Mouse (Mus musculus) midbrain, embryonic 13.5 days (tissue): ENCODE measurements around the gene Cd177. TPM values are rescaled to one million over a fixed set of nuclear protein-coding genes. Genes with fewer than 3 reads are reported as not detected.
A peak's percentile ranks its signal among the peaks of the same experiment; 100 is the strongest.
"Not testable (repeated sequence)": the region's sequence is repeated elsewhere in the genome, so short reads cannot be mapped to it uniquely, and the experiment has no call there.

Source experiments
- ATAC-seq: fragments of 200-750 bp; cut with Nextera tagmentation; 2 replicates; pipeline ENCODE4 v1.8.0; 2017; ENCODE audit warnings: mild to moderate bottlenecking, moderate TSS enrichment, moderate library complexity
- H3K27ac ChIP-seq: fragments of 300-500 bp; sonication (generic); 2 replicates; pipeline ENCODE4 v1.5.1; 2015; ENCODE audit warnings: inconsistent platforms, mild to moderate bottlenecking, moderate library complexity
- H3K27me3 ChIP-seq: fragments of 300-500 bp; sonication (generic); 2 replicates; pipeline ENCODE4 v1.6.1; 2015; ENCODE audit warnings: mild to moderate bottlenecking, inconsistent platforms
- H3K36me3 ChIP-seq: fragments of 300-500 bp; sonication (generic); 2 replicates; pipeline ENCODE4 v1.6.1; 2015; ENCODE audit warnings: mild to moderate bottlenecking, inconsistent platforms
- H3K4me1 ChIP-seq: fragments of 300-500 bp; sonication (generic); replicated peaks from 2 replicates; pipeline ENCODE4 v1.6.1; 2015; ENCODE audit warnings: inconsistent platforms
- H3K4me2 ChIP-seq: fragments of 300-500 bp; sonication (generic); replicated peaks from 2 replicates; pipeline ENCODE4 v1.6.1; 2015; ENCODE audit warnings: moderate library complexity, mild to moderate bottlenecking, inconsistent platforms
- H3K4me3 ChIP-seq: fragments of 300-500 bp; sonication (generic); replicated peaks from 2 replicates; pipeline ENCODE4 v1.5.1; 2015; ENCODE audit warnings: mild to moderate bottlenecking, inconsistent platforms
- H3K9ac ChIP-seq: fragments of 300-500 bp; sonication (generic); replicated peaks from 2 replicates; pipeline ENCODE4 v1.6.1; 2015; ENCODE audit warnings: mild to moderate bottlenecking, inconsistent platforms
- H3K9me3 ChIP-seq: fragments of 300-500 bp; sonication (generic); 2 replicates; pipeline ENCODE4 v1.6.1; 2016; ENCODE audit warnings: mild to moderate bottlenecking, inconsistent platforms
- WGBS: fragments of 180-500 bp; shearing (Covaris S2); methylation state at CpG from one replicate; pipeline ENCODE4 v1.1.7; 2015; 5-methylcytosine and 5-hydroxymethylcytosine counted together
- polyA plus RNA-seq: library from polyadenylated mRNA; unstranded; fragments of >200 nt; fragmentation: Nextera tagmentation; extraction: Ambion mirVana; gene quantifications from 2 replicates; pipeline ENCODE4 v1.2.1, GENCODE M21; 2015

The Cd177 gene
- polyA plus RNA-seq, 1 experiment from 2014 or later: 0.26 TPM

DNA sequence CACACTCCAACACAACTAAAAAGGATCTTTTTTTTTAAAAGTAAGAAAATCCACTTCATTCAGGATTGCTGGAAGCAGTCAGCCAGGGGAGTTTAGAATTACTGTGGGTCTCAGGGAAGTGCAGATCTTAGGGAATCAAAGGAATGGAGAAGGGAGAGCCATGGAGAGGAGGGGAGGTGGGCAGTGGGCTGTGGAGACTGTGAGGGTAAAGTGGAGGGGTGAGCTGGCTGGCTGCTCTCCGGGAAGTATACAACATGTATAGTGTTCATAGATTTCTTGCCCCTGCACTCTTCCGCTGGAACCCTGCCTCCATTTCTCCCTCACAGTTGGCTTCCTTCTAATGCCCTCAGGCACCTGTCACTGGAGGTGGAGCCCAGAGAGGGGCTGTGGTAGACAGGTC lies 8.5 kb downstream of the Cd177 start:
- Histone ChIP-seq H3K4me3 (no peak overlapping the region), H3K27me3 (no peaks in the 10 kb centered on the region), H3K27ac (no peak overlapping the region), H3K9ac (no peak overlapping the region), H3K4me1 (peaks cover 8% of the 10 kb centered on the region), H3K36me3 (no peaks in the 10 kb centered on the region), H3K9me3 (no peaks in the 10 kb centered on the region), H3K4me2 (no peak overlapping the region)
- 74% methylated on average over 2 of the region's 2 CpGs for WGBS
- no peak for ATAC-seq

DNA sequence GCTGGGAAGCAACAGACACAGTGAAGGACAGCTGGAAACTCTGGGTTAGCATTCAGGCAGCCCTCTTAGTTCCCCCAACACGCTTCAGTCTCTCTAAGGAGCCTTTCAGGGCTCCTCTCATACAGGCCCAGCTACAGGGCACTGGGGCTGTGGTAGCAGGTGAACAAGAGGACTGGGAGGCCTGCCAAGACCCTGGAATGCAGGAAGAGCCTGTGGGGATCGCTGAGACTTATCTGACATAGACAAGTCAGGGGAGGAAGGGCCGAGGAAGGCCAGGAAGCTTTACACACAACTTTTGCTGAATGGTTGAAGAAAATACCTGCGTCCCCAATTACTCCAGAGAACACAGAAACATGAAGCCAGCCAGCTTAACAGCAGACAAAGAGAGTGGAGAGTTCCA lies 9.4 kb downstream of the Cd177 start:
- no peaks in the 10 kb centered on the region for H3K36me3 ChIP-seq
- H3K9me3 ChIP-seq: no peaks in the 10 kb centered on the region
- no peak for ATAC-seq
- H3K4me2 ChIP-seq: no peak overlapping the region
- H3K4me3 ChIP-seq: no peak overlapping the region
- H3K4me1 ChIP-seq: peaks cover 8% of the 10 kb centered on the region
- H3K27me3 ChIP-seq: no peaks in the 10 kb centered on the region
- H3K9ac ChIP-seq: no peak overlapping the region
- 38% methylated on average over 4 of the region's 4 CpGs for WGBS
- no peak overlapping the region for H3K27ac ChIP-seq

DNA sequence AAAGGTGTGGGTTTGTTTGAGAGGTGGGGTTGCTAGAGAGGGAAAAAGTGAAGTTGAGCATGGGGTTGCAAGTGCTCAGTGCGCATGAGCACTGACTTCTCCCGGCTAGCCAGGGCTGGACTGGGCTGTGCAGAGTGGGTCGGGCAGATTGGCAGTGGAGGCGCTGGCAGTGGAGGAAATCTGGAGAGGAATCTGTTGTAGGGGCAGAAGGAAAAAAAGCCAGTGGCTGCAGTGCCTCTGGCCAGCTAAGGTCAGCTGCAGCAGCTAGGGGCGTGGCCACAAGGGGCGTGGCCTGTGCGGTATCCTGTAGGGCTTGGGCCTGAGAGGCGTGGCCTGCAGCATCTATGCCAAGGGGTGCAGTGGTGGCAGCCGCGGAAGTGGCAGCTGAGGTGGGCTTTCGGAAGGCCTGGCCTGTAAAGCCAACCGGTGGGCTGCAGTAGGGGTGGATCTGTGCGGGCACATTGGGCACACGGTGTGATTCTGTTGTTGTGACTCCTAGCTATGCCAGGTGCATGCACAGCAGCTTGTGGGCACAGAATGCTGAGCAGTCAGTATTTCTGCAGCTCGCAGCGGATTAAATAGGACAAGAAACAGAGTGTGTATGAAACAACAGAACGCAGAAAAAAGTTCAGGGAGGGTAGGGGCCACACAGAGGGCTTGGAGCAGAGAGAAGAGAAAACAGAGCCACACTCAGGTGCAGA lies 24.0 kb downstream of the Cd177 start:
- Histone ChIP-seq H3K9ac (peak overlapping the region; percentile 23; the same call in 1 of the 2 replicates), H3K36me3 (no peaks in the 10 kb centered on the region), H3K4me1 (peaks cover 8% of the 10 kb centered on the region), H3K4me2 (peak overlapping the region; percentile 46), H3K27me3 (no peaks in the 10 kb centered on the region), H3K4me3 (peak overlapping the region; percentile 18), H3K9me3 (no peaks in the 10 kb centered on the region), H3K27ac (no peak overlapping the region)
- peak; percentile 68; the same call in 1 of the 2 replicates for ATAC-seq
- 14% methylated on average over 17 of the region's 17 CpGs for WGBS

DNA sequence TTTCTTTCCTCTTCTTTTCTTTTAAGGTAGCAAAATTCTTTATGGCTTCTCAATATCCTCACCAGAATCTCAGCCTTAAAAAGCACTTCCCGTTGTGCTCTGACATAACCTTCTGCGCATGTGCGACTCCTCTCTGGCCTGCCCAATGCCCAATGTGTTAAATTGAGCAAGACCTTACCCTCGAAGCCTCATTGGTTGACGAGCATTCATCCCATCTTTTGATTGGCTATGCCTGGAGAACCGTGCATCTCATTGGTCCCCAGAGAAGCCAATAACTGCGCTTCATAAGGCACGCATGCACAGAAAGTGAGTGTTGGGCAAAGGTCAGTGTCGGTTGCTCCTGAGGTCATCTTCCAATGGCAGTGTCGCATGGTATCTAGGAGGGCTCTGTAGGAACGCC lies 33.3 kb downstream of the Cd177 start, which contains the start of gene Gm4763:
Gene Gm4763, minus strand, starts transcription at position 101 of the 400 bp plus-strand sequence.
- ATAC-seq: not testable (repeated sequence)
- 95% methylated on average over 11 of the region's 11 CpGs for WGBS

DNA sequence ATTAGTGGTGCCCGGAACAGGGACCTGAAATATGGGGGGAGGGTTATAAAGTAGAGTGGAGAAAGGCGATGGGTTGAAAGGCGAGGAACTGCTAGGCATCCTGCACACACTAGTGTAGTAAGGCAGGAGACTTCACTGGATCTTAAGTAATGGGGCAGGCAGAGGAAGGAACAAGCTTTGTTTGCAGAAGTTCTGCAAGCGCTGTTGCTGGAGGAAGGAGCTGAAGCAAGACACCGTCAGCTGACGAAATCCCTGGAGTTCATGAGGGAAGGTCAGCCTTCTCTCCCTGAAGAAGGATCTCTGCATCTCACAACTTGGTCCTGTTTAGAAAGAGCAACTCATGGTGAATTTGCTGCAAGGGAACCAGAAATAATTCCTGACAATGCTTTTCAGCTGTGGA lies 45.1 kb downstream of the Cd177 start:
- no peak overlapping the region for H3K27ac ChIP-seq
- no peak overlapping the region for H3K4me3 ChIP-seq
- ATAC-seq: no peak
- no peaks in the 10 kb centered on the region for H3K36me3 ChIP-seq
- H3K9me3 ChIP-seq: no peaks in the 10 kb centered on the region
- no peak overlapping the region for H3K4me2 ChIP-seq
- H3K27me3 ChIP-seq: no peaks in the 10 kb centered on the region
- WGBS: 81% methylated on average over 6 of the region's 6 CpGs
- 0 out of 2 replicates have a peak, but pooled peaks cover 5% of the 10 kb centered on the region for H3K4me1 ChIP-seq
- H3K9ac ChIP-seq: no peak overlapping the region

More for the DNA sequence above, 33.3 kb downstream of the Cd177 start, which contains the start of gene Gm4763:
- H3K36me3 ChIP-seq, H3K4me1 ChIP-seq, H3K4me2 ChIP-seq, H3K27ac ChIP-seq, H3K27me3 ChIP-seq, H3K4me3 ChIP-seq, H3K9me3 ChIP-seq, H3K9ac ChIP-seq: not testable (repeated sequence)

DNA sequence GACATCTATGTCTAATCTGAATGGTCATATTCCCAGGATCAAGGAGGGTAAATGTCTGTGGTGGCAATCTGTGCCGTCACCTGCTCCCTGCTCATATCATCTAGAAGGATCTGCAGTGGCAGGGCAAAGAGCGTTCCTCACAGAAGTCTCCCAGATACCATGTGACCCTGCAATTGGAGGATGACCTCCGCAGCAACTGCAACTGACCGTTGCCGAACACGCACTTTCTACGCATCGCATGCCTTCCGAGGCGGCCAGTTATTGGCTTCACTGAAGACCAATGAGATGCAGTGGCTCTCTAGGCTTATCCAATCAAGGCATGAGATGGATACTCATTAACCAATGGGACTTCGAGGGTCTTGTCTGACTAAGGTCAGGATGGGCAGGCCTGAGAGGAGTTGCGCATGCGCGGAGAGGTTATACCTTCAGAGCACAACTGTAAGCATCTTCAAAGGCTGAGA lies 51.2 kb downstream of the Cd177 start, which contains the start of gene BC049730:
Gene BC049730, plus strand, starts transcription at position 411 of the 461 bp plus-strand sequence.
- Histone ChIP-seq H3K27ac (no peak within 1 kb of the TSS), H3K4me2 (no peak within 1 kb of the TSS), H3K27me3 (no peaks in the 10 kb centered on the region), H3K4me3 (no peak within 1 kb of the TSS), H3K36me3 (no peaks in the 10 kb centered on the region), H3K9ac (no peak within 1 kb of the TSS), H3K9me3 (no peaks in the 10 kb centered on the region), H3K4me1 (no peaks in the 10 kb centered on the region)
- ATAC-seq: no peak
- 91% methylated on average over 14 of the region's 14 CpGs for WGBS

DNA sequence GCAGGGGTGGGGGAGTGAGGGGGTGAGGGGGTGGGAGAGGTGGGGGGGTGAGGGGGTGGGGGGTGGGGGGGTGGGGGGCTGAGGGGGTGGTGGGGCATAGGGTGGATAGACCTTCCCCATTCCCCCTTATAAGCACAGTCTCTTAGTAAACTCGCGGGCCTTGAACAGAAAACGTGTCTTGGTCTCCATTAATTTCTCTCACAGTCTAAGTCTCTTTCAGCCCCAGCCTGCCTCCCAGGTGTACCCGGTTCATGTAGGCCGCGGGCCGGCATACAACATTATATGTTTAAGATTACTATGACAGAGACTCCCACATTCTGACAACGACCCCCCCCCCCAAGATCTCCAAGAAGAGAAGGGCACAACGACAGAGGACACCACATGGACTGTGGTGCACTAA lies 57.3 kb downstream of the Cd177 start:
- H3K27ac ChIP-seq, ATAC-seq, H3K4me1 ChIP-seq, H3K4me3 ChIP-seq, H3K9ac ChIP-seq, H3K9me3 ChIP-seq, H3K4me2 ChIP-seq, H3K36me3 ChIP-seq, H3K27me3 ChIP-seq: not testable (repeated sequence)
- 90% methylated on average over 9 of the region's 9 CpGs for WGBS

DNA sequence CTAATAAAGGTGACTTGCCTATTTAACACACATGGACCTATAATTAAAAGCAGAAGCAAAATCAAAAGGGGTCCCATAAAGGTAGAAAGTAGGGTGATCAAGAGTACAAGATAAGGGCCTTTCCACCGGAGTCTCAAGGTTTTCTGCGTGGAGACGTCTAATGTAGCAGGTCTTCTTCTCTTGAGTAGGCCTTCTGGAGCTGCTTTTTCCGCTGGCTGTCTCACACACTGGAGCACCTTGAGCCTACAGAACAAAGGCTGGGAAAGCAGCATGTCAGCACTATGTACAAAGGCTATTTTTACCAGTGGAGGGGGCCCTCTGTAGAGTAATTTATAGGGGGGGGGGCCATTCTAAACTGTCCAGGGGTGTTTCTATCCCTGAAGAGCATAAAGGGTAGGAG lies 62.2 kb downstream of the Cd177 start:
- not testable (repeated sequence) for H3K27me3 ChIP-seq, H3K4me2 ChIP-seq, H3K9ac ChIP-seq, ATAC-seq, H3K27ac ChIP-seq, H3K9me3 ChIP-seq, H3K4me1 ChIP-seq, H3K4me3 ChIP-seq, H3K36me3 ChIP-seq
- WGBS: 89% methylated on average over 4 of the region's 4 CpGs

Other genes with a start within 250 kb of the Cd177 start
- 1.2 and 1.9 TPM in 2 replicates for gene AC161166.1, start 247.9 kb downstream of the Cd177 start, polyA plus RNA-seq
- gene Irgq, start 229.6 kb downstream of the Cd177 start, polyA plus RNA-seq: 20.3 and 25.3 TPM in 2 replicates
- not detected in 2 replicates for gene Pinlyp, start 214.2 kb downstream of the Cd177 start, polyA plus RNA-seq
- gene Xrcc1, start 214.0 kb downstream of the Cd177 start, polyA plus RNA-seq: 65.8 and 71.4 TPM in 2 replicates
- 13.8 and 14.7 TPM in 2 replicates for gene Ethe1, start 172.8 kb downstream of the Cd177 start, polyA plus RNA-seq
- gene Zfp575, start 172.7 kb downstream of the Cd177 start, polyA plus RNA-seq: 6.4 and 6.6 TPM in 2 replicates
- not detected in 2 replicates for gene Phldb3, start 149.5 kb downstream of the Cd177 start, polyA plus RNA-seq
- gene Lypd3, start 123.8 kb downstream of the Cd177 start, polyA plus RNA-seq: not detected in 2 replicates
- gene Tex101, start 83.6 kb downstream of the Cd177 start, polyA plus RNA-seq: 0.15 TPM in 1 of 2 replicates, not detected in the other
- not detected in 2 replicates for gene BC049730, start 51.1 kb downstream of the Cd177 start, polyA plus RNA-seq
- gene Gm4763, start 33.4 kb downstream of the Cd177 start, polyA plus RNA-seq: not detected in 2 replicates
- not detected in 2 replicates for gene Ceacam10, start 16.9 kb upstream of the Cd177 start, polyA plus RNA-seq
- 28.4 and 41.5 TPM in 2 replicates for gene Gm9844, start 101.9 kb upstream of the Cd177 start, polyA plus RNA-seq
- not detected in 2 replicates for gene Lypd4, start 109.6 kb upstream of the Cd177 start, polyA plus RNA-seq
- not detected in 2 replicates for gene Dmrtc2, start 109.7 kb upstream of the Cd177 start, polyA plus RNA-seq
- gene Rps19, start 124.1 kb upstream of the Cd177 start, polyA plus RNA-seq: 1,308 and 1,443 TPM in 2 replicates
- 0.35 and 0.40 TPM in 2 replicates for gene Cd79a, start 137.1 kb upstream of the Cd177 start, polyA plus RNA-seq
- gene Arhgef1, start 142.6 kb upstream of the Cd177 start, polyA plus RNA-seq: 46.7 and 59.2 TPM in 2 replicates
- gene Gm4881, start 184.2 kb upstream of the Cd177 start, polyA plus RNA-seq: 5.7 and 6.4 TPM in 2 replicates
- 171 and 176 TPM in 2 replicates for gene Rabac1, start 212.4 kb upstream of the Cd177 start, polyA plus RNA-seq
- 189 and 195 TPM in 2 replicates for gene Atp1a3, start 245.6 kb upstream of the Cd177 start, polyA plus RNA-seq